Mouse (Mus musculus) testis, adult 2 months (tissue): Measurements from ENCODE around the gene Cela3b. TPM values are rescaled to one million over a fixed set of nuclear protein-coding genes. Genes with fewer than 3 reads are reported as not detected.

ENCODE experiments used
- H3K27ac ChIP-seq: fragments of 200-500 bp; 2 replicates; pipeline ENCODE4 v1.5.1; 2012; ENCODE audit warnings: low read depth, low read length; ENCODE audit not compliant: control insufficient read depth, insufficient read depth
- H3K27me3 ChIP-seq: fragments of 200-500 bp; 2 replicates; pipeline ENCODE4 v1.6.1; 2012; ENCODE audit warnings: mild to moderate bottlenecking, low read length, moderate library complexity; ENCODE audit not compliant: control insufficient read depth, insufficient read depth
- H3K36me3 ChIP-seq: fragments of 200-500 bp; 2 replicates; pipeline ENCODE4 v1.6.1; 2012; ENCODE audit warnings: mild to moderate bottlenecking, low read length; ENCODE audit not compliant: control insufficient read depth, insufficient read depth
- H3K4me1 ChIP-seq: fragments of 200-500 bp; 2 replicates; pipeline ENCODE4 v1.6.1; 2012; ENCODE audit warnings: low read length; ENCODE audit not compliant: control insufficient read depth, insufficient read depth
- H3K4me3 ChIP-seq: fragments of 200-500 bp; 2 replicates; pipeline ENCODE4 v1.5.1; 2012; ENCODE audit warnings: low read depth, mild to moderate bottlenecking, low read length, moderate library complexity, mixed read lengths; ENCODE audit not compliant: control insufficient read depth
- CTCF ChIP-seq: fragments of 200-500 bp; IDR thresholded peaks from 2 replicates; pipeline ENCODE4 v1.5.1; 2012; ENCODE audit warnings: low read depth, mild to moderate bottlenecking, inconsistent platforms, low read length, moderate library complexity; ENCODE audit not compliant: control insufficient read depth, insufficient read depth, insufficient replicate concordance
- POLR2A ChIP-seq: fragments of 200-500 bp; IDR thresholded peaks from 2 replicates; pipeline ENCODE4 v1.6.1; 2012; ENCODE audit warnings: low read depth, mild to moderate bottlenecking, inconsistent platforms, low read length, moderate library complexity; ENCODE audit not compliant: control insufficient read depth
- polyA plus RNA-seq: library from polyadenylated mRNA; depleted of rRNA; stranded (reverse); fragments of >200 nt; gene quantifications from 2 replicates; pipeline ENCODE4 v1.2.3, GENCODE M21; 2012

Gene Cela3b
- polyA plus RNA-seq, 1 experiment, result 3.3 TPM

- TF ChIP-seq CTCF (no peak), POLR2A (no peak)
- no peaks in the 10 kb centered on the region for H3K36me3 ChIP-seq
- no peaks in the 10 kb centered on the region for H3K27me3 ChIP-seq
- H3K4me1 ChIP-seq, result peaks cover 2% of the 10 kb centered on the region; the same call in 1 of the 2 replicates
- no peak overlapping the region for H3K4me3 ChIP-seq
- no peak overlapping the region for H3K27ac ChIP-seq
Measured at GRCm38 (mm10) chr4:137460676-137461075, 30.3 kb upstream of the Cela3b start.

- Histone ChIP-seq H3K4me3 (no peak overlapping the region), H3K4me1 (no peaks in the 10 kb centered on the region; the same call in 1 of the 2 replicates), H3K27me3 (no peaks in the 10 kb centered on the region), H3K27ac (no peak overlapping the region), H3K36me3 (no peaks in the 10 kb centered on the region)
- no peak for TF ChIP-seq CTCF
Measured at GRCm38 (mm10) chr4:137458861-137459260, 28.5 kb upstream of the Cela3b start.

- H3K27ac ChIP-seq, result no peak overlapping the region
- H3K4me3 ChIP-seq, result no peak overlapping the region
- no peaks in the 10 kb centered on the region for H3K27me3 ChIP-seq
- no peaks in the 10 kb centered on the region for H3K36me3 ChIP-seq
- TF ChIP-seq CTCF, result no peak
- no peak for TF ChIP-seq POLR2A
- H3K4me1 ChIP-seq, result no peaks in the 10 kb centered on the region; the same call in 1 of the 2 replicates
Measured at GRCm38 (mm10) chr4:137458310-137458709, 28.0 kb upstream of the Cela3b start.

- H3K4me3 ChIP-seq, result peak overlapping the region; percentile 33
- H3K36me3 ChIP-seq, result no peaks in the 10 kb centered on the region
- no peak for TF ChIP-seq POLR2A
- TF ChIP-seq CTCF, result no peak
- H3K4me1 ChIP-seq, result no peaks in the 10 kb centered on the region; the same call in 1 of the 2 replicates
- H3K27me3 ChIP-seq, result no peaks in the 10 kb centered on the region
- H3K27ac ChIP-seq, result no peak overlapping the region
Measured at GRCm38 (mm10) chr4:137457292-137457691, 27.0 kb upstream of the Cela3b start.

GRCm38 (mm10) chr4:137456581-137456980, 26.2 kb upstream of the Cela3b start:
- peak overlapping the region; percentile 84 for H3K4me3 ChIP-seq
- TF ChIP-seq CTCF (no peak), POLR2A (no peak)

GRCm38 (mm10) chr4:137454582-137454981, 24.2 kb upstream of the Cela3b start:
- TF ChIP-seq CTCF (no peak), POLR2A (no peak)
- Histone ChIP-seq H3K4me1 (no peaks in the 10 kb centered on the region; the same call in 1 of the 2 replicates), H3K27ac (no peak overlapping the region), H3K27me3 (no peaks in the 10 kb centered on the region), H3K4me3 (peak overlapping the region; percentile 84), H3K36me3 (no peaks in the 10 kb centered on the region)

More at GRCm38 (mm10) chr4:137456581-137456980, 26.2 kb upstream of the Cela3b start:
- H3K4me1 ChIP-seq, result no peaks in the 10 kb centered on the region; the same call in 1 of the 2 replicates
- H3K27me3 ChIP-seq, result no peaks in the 10 kb centered on the region
- H3K27ac ChIP-seq, result 0 out of 2 replicates have a peak overlapping the region, but pooled peaks have one; percentile 16
- no peaks in the 10 kb centered on the region for H3K36me3 ChIP-seq

GRCm38 (mm10) chr4:137453234-137453767, 23.0 kb upstream of the Cela3b start, which contains the start of gene 1700013G24Rik:
TSS of gene 1700013G24Rik (plus strand) at chr4:137453284.
- Histone ChIP-seq H3K36me3 (no peaks in the 10 kb centered on the region), H3K27me3 (no peaks in the 10 kb centered on the region), H3K27ac (peak within 1 kb of the TSS; percentile 50), H3K4me3 (peak within 1 kb of the TSS; percentile 84), H3K4me1 (peaks cover under 1% of the 10 kb centered on the region; the same call in 1 of the 2 replicates)
- peak; percentile 49; the same call in 1 of the 2 replicates for TF ChIP-seq POLR2A
- no peak for TF ChIP-seq CTCF

- TF ChIP-seq POLR2A (no peak), CTCF (no peak)
- Histone ChIP-seq H3K4me3 (peak overlapping the region; percentile 56), H3K27me3 (no peaks in the 10 kb centered on the region), H3K4me1 (peaks cover 2% of the 10 kb centered on the region; the same call in 1 of the 2 replicates), H3K27ac (no peak overlapping the region), H3K36me3 (no peaks in the 10 kb centered on the region)
Measured at GRCm38 (mm10) chr4:137452190-137452589, 21.9 kb upstream of the Cela3b start.
